Mouse (Mus musculus) stomach, postnatal 0 days (tissue): ENCODE measurements around the gene Rnf213.

Experiments used
- CTCF ChIP-seq: IDR thresholded peaks from 2 replicates; pipeline ENCODE4 v1.5.1; 2016; ENCODE audit warnings: antibody characterized with exemption, low read depth, mild to moderate bottlenecking, moderate library complexity
- EP300 ChIP-seq: optimal IDR thresholded peaks from 2 replicates; pipeline ENCODE3; 2016; ENCODE audit warnings: antibody characterized with exemption

GRCm38 (mm10) chr11:119420426-119420825 is 27.5 kb downstream of the Rnf213 start:
- no peak for TF ChIP-seq EP300
- TF ChIP-seq CTCF = no peak
